Mouse (Mus musculus) erythroblast, embryonic 14.5 days (primary cell): ENCODE measurements around the gene B430218F22Rik.
"Not testable (repeated sequence)": the region's sequence is repeated elsewhere in the genome, so short reads cannot be mapped to it uniquely, and the experiment has no call there.

Experiments used
- GATA1 ChIP-seq: IDR thresholded peaks from 2 replicates; pipeline ENCODE4 v1.6.1; 2012; ENCODE audit warnings: low read length, inconsistent platforms, mixed read lengths
- TAL1 ChIP-seq: IDR thresholded peaks from 3 replicates; pipeline ENCODE4 v1.6.1; 2012; ENCODE audit warnings: low read length, inconsistent platforms, mixed read lengths

GRCm38 (mm10) chr13:118387448-118387801 is 995 bp downstream of the B430218F22Rik start:
- not testable (repeated sequence) for TF ChIP-seq GATA1, TAL1
